Mouse (Mus musculus): ENCODE data around the gene Camk2d. TPM values are rescaled to one million over a fixed set of nuclear protein-coding genes. Genes with fewer than 3 reads are reported as not detected.

Camk2d gene
- polyA plus RNA-seq, 1 experiment from 2014 or later: 23.8 TPM

DNA sequence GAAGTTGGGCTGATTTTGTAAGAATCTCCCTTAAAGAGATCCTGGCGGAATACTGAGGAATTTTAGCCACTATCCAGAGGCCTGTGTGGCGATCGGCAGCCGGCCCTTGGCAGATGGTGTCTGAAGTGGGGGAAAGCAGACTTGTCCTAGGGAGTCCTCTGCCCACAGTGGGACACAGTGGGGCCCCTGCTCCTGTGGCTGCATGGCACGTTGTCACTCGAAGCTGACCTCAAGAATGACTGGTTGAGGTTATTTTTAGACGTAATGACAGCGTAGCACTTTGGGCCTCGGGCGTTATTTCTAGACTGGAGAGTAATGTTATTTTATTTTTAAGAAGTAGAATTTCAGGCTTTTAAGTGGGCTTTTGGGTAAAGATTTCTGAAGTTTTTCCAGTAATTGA, 62.7 kb downstream of the Camk2d start:
- H3K4me3 ChIP-seq (ENCODE audit: low read length): no peak overlapping the region
- 77% methylated on average over 10 of the region's 10 CpGs for WGBS
- no peak overlapping the region for H3K27ac ChIP-seq (ENCODE audit: low read length)

GRCm38 (mm10) chr3:126659235-126659634, 63.1 kb downstream of the Camk2d start:
- Histone ChIP-seq H3K4me2 (replicated peaks; ENCODE audit: low read depth, low read length) (no peak overlapping the region), H3K4me1 (ENCODE audit: insufficient read depth, low read length) (peaks cover 15% of the 10 kb centered on the region), H3K27ac (ENCODE audit: low read length) (0 out of 2 replicates have a peak overlapping the region, but pooled peaks have one; percentile 2), H3K27me3 (ENCODE audit: insufficient read depth, low read length) (no peaks in the 10 kb centered on the region), H3K9me3 (ENCODE audit: low read length) (no peaks in the 10 kb centered on the region), H3K9ac (replicated peaks; ENCODE audit: low read length) (no peak overlapping the region), H3K36me3 (ENCODE audit: insufficient read depth, low read length) (no peaks in the 10 kb centered on the region), H3K4me3 (ENCODE audit: low read length) (no peak overlapping the region)
- WGBS: 77% methylated on average over 8 of the region's 8 CpGs
- no peak for ATAC-seq (ENCODE audit: low FRiP score, low TSS enrichment)

More for the DNA sequence above, 62.7 kb downstream of the Camk2d start:
- H3K9ac ChIP-seq (replicated peaks; ENCODE audit: low read length): no peak overlapping the region
- H3K4me1 ChIP-seq (ENCODE audit: insufficient read depth, low read length): peaks cover 15% of the 10 kb centered on the region
- no peaks in the 10 kb centered on the region for H3K9me3 ChIP-seq (ENCODE audit: low read length)
- H3K27me3 ChIP-seq (ENCODE audit: insufficient read depth, low read length): no peaks in the 10 kb centered on the region
- no peak overlapping the region for H3K4me2 ChIP-seq (replicated peaks; ENCODE audit: low read depth, low read length)
- ATAC-seq (ENCODE audit: low FRiP score, low TSS enrichment): no peak
- H3K36me3 ChIP-seq (ENCODE audit: insufficient read depth, low read length): no peaks in the 10 kb centered on the region

DNA sequence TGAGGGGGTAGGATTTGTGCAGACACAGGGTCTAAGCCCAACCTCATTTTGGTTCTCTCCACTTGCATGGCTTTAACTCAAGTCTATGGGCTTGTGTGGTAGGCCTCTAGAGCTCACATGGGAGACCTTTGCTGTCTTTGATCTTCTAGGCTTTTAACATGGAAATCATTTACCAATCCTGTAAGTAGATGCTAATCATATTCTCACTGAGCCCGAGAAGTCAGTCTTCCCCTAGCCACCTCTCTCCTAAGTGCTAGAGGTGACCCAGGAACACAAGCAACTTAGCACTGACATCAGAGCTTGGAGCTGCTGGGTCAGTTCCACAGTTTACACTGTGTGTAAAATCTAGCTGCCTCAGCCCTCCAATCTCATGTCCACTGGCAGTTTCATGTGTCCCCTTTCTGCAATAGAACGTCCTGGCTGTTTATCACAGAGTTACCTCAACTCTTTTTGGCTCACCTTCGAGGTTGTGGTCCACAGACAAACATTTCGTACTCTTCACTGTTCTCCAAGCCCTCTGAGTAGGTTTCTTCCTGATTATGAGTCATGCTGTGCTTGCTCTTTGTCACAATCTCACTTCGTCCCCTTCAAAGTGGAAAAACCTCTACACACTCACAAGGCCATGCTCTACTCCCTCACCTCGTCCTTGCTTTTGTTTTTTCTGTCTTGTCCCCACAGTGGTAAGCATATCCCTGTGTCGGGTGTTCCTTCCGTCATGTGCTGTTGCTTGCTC, 63.9 kb downstream of the Camk2d start:
- peaks cover 15% of the 10 kb centered on the region for H3K4me1 ChIP-seq (ENCODE audit: insufficient read depth, low read length)
- peak; percentile 89 for ATAC-seq (ENCODE audit: low FRiP score, low TSS enrichment)
- no peak overlapping the region for H3K4me3 ChIP-seq (ENCODE audit: low read length)
- no peaks in the 10 kb centered on the region for H3K9me3 ChIP-seq (ENCODE audit: low read length)
- no peaks in the 10 kb centered on the region for H3K36me3 ChIP-seq (ENCODE audit: insufficient read depth, low read length)
- no peak overlapping the region for H3K4me2 ChIP-seq (replicated peaks; ENCODE audit: low read depth, low read length)
- WGBS: 75% methylated on average over 8 of the region's 8 CpGs
- peak overlapping the region; percentile 80 for H3K27ac ChIP-seq (ENCODE audit: low read length)
- no peaks in the 10 kb centered on the region for H3K27me3 ChIP-seq (ENCODE audit: insufficient read depth, low read length)
- H3K9ac ChIP-seq (replicated peaks; ENCODE audit: low read length): no peak overlapping the region

GRCm38 (mm10) chr3:126660575-126660974, 64.5 kb downstream of the Camk2d start:
- peak overlapping the region; percentile 80 for H3K27ac ChIP-seq (ENCODE audit: low read length)
- no peak for ATAC-seq (ENCODE audit: low FRiP score, low TSS enrichment)
- WGBS: 81% methylated on average over 2 of the region's 2 CpGs

GRCm38 (mm10) chr3:126660986-126661385, 64.9 kb downstream of the Camk2d start:
- WGBS: 77% methylated on average over 6 of the region's 6 CpGs
- Histone ChIP-seq H3K9ac (replicated peaks; ENCODE audit: low read length) (no peak overlapping the region), H3K9me3 (ENCODE audit: low read length) (no peaks in the 10 kb centered on the region), H3K4me3 (ENCODE audit: low read length) (no peak overlapping the region), H3K27ac (ENCODE audit: low read length) (no peak overlapping the region), H3K36me3 (ENCODE audit: insufficient read depth, low read length) (no peaks in the 10 kb centered on the region), H3K4me1 (ENCODE audit: insufficient read depth, low read length) (peaks cover 15% of the 10 kb centered on the region), H3K27me3 (ENCODE audit: insufficient read depth, low read length) (no peaks in the 10 kb centered on the region), H3K4me2 (replicated peaks; ENCODE audit: low read depth, low read length) (no peak overlapping the region)
- no peak for ATAC-seq (ENCODE audit: low FRiP score, low TSS enrichment)

More at GRCm38 (mm10) chr3:126660575-126660974, 64.5 kb downstream of the Camk2d start:
- H3K4me1 ChIP-seq (ENCODE audit: insufficient read depth, low read length): peaks cover 15% of the 10 kb centered on the region
- H3K27me3 ChIP-seq (ENCODE audit: insufficient read depth, low read length): no peaks in the 10 kb centered on the region
- no peaks in the 10 kb centered on the region for H3K36me3 ChIP-seq (ENCODE audit: insufficient read depth, low read length)
- no peaks in the 10 kb centered on the region for H3K9me3 ChIP-seq (ENCODE audit: low read length)
- H3K9ac ChIP-seq (replicated peaks; ENCODE audit: low read length): no peak overlapping the region
- H3K4me3 ChIP-seq (ENCODE audit: low read length): no peak overlapping the region
- no peak overlapping the region for H3K4me2 ChIP-seq (replicated peaks; ENCODE audit: low read depth, low read length)

GRCm38 (mm10) chr3:126661920-126662319, 65.8 kb downstream of the Camk2d start:
- WGBS: 92% methylated on average over 3 of the region's 3 CpGs
- H3K4me3 ChIP-seq (ENCODE audit: low read length): no peak overlapping the region
- peaks cover 15% of the 10 kb centered on the region for H3K4me1 ChIP-seq (ENCODE audit: insufficient read depth, low read length)

GRCm38 (mm10) chr3:126663436-126663835, 67.3 kb downstream of the Camk2d start:
- no peak for ATAC-seq (ENCODE audit: low FRiP score, low TSS enrichment)
- Histone ChIP-seq H3K27ac (ENCODE audit: low read length) (no peak overlapping the region), H3K9ac (replicated peaks; ENCODE audit: low read length) (no peak overlapping the region), H3K4me3 (ENCODE audit: low read length) (no peak overlapping the region), H3K36me3 (ENCODE audit: insufficient read depth, low read length) (no peaks in the 10 kb centered on the region), H3K4me1 (ENCODE audit: insufficient read depth, low read length) (peaks cover 27% of the 10 kb centered on the region), H3K4me2 (replicated peaks; ENCODE audit: low read depth, low read length) (no peak overlapping the region), H3K9me3 (ENCODE audit: low read length) (no peaks in the 10 kb centered on the region), H3K27me3 (ENCODE audit: insufficient read depth, low read length) (no peaks in the 10 kb centered on the region)
- 46% methylated on average over 5 of the region's 5 CpGs for WGBS

More at GRCm38 (mm10) chr3:126661920-126662319, 65.8 kb downstream of the Camk2d start:
- no peak overlapping the region for H3K9ac ChIP-seq (replicated peaks; ENCODE audit: low read length)
- ATAC-seq (ENCODE audit: low FRiP score, low TSS enrichment): no peak
- H3K27me3 ChIP-seq (ENCODE audit: insufficient read depth, low read length): no peaks in the 10 kb centered on the region
- no peak overlapping the region for H3K27ac ChIP-seq (ENCODE audit: low read length)
- H3K9me3 ChIP-seq (ENCODE audit: low read length): no peaks in the 10 kb centered on the region
- H3K36me3 ChIP-seq (ENCODE audit: insufficient read depth, low read length): no peaks in the 10 kb centered on the region
- H3K4me2 ChIP-seq (replicated peaks; ENCODE audit: low read depth, low read length): no peak overlapping the region

DNA sequence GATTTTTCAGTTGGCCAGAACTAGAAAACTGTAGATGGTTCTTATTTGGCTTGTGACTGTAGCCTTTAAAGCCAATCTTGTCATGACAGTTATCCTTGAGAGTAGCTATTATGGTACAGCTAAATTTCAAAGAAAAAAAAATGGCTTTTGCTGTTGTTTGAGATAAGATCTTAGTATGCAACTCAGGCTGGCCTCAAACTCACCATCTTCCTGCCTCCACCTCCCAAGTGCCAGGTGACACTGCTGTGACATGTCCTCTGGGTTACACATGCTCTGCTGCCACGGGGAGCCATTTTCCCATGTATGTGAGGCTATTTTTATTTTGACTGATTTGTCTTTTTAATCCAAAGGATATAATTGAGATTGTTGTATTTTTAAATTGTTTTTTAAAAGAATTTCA, 69.8 kb downstream of the Camk2d start:
- Histone ChIP-seq H3K27ac (ENCODE audit: low read length) (no peak overlapping the region), H3K36me3 (ENCODE audit: insufficient read depth, low read length) (no peaks in the 10 kb centered on the region), H3K4me2 (replicated peaks; ENCODE audit: low read depth, low read length) (no peak overlapping the region), H3K27me3 (ENCODE audit: insufficient read depth, low read length) (no peaks in the 10 kb centered on the region), H3K9ac (replicated peaks; ENCODE audit: low read length) (no peak overlapping the region), H3K4me3 (ENCODE audit: low read length) (no peak overlapping the region), H3K9me3 (ENCODE audit: low read length) (no peaks in the 10 kb centered on the region), H3K4me1 (ENCODE audit: insufficient read depth, low read length) (peaks cover 24% of the 10 kb centered on the region)
- ATAC-seq (ENCODE audit: low FRiP score, low TSS enrichment): no peak
- 87% methylated on average over 1 of the region's 1 CpGs for WGBS

DNA sequence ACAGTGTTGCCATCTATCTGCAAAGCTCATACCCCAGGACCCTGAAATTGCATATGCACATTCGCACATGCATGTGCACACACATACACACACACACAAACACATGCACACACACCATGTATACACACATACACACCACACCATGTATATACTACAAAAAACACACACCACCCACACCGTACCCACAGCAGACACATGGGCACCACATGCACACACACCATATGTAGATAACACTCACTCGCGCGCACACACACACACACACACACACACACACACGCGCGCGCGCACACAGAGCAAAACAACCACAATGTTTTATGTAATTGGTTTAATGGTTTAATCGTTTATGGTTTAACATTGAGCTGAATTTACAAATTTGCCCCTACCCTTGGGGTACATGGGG, 70.9 kb downstream of the Camk2d start:
- Histone ChIP-seq H3K4me2 (replicated peaks; ENCODE audit: low read depth, low read length) (no peak overlapping the region), H3K4me3 (ENCODE audit: low read length) (no peak overlapping the region), H3K9me3 (ENCODE audit: low read length) (no peaks in the 10 kb centered on the region), H3K27me3 (ENCODE audit: insufficient read depth, low read length) (no peaks in the 10 kb centered on the region), H3K27ac (ENCODE audit: low read length) (no peak overlapping the region), H3K36me3 (ENCODE audit: insufficient read depth, low read length) (no peaks in the 10 kb centered on the region), H3K4me1 (ENCODE audit: insufficient read depth, low read length) (peaks cover 27% of the 10 kb centered on the region), H3K9ac (replicated peaks; ENCODE audit: low read length) (no peak overlapping the region)
- ATAC-seq (ENCODE audit: low FRiP score, low TSS enrichment): no peak
- WGBS: 89% methylated on average over 11 of the region's 11 CpGs

GRCm38 (mm10) chr3:126667451-126667850, 71.3 kb downstream of the Camk2d start:
- H3K27ac ChIP-seq (ENCODE audit: low read length): no peak overlapping the region
- H3K4me2 ChIP-seq (replicated peaks; ENCODE audit: low read depth, low read length): no peak overlapping the region
- peaks cover 27% of the 10 kb centered on the region for H3K4me1 ChIP-seq (ENCODE audit: insufficient read depth, low read length)
- H3K27me3 ChIP-seq (ENCODE audit: insufficient read depth, low read length): no peaks in the 10 kb centered on the region
- WGBS: 46% methylated on average over 7 of the region's 7 CpGs
- no peak overlapping the region for H3K4me3 ChIP-seq (ENCODE audit: low read length)
- no peaks in the 10 kb centered on the region for H3K36me3 ChIP-seq (ENCODE audit: insufficient read depth, low read length)
- H3K9me3 ChIP-seq (ENCODE audit: low read length): no peaks in the 10 kb centered on the region
- H3K9ac ChIP-seq (replicated peaks; ENCODE audit: low read length): no peak overlapping the region
- ATAC-seq (ENCODE audit: low FRiP score, low TSS enrichment): peak; percentile 75; the same call in 1 of the 2 replicates

Measured in kidney, embryonic 16.5 days (tissue).